Mouse (Mus musculus) kidney, embryonic 15.5 days (tissue): ENCODE results near the gene 2010111I01Rik. TPM values are rescaled to one million over a fixed set of nuclear protein-coding genes. Genes with fewer than 3 reads are reported as not detected.

ENCODE experiments used
- ATAC-seq: fragments of 200-750 bp; cut with Nextera tagmentation; replicated peaks from 2 replicates; pipeline ENCODE4 v1.8.0; 2017; ENCODE audit warnings: moderate TSS enrichment; ENCODE audit not compliant: low FRiP score
- H3K27ac ChIP-seq: fragments of 300-500 bp; sonication (generic); 2 replicates; pipeline ENCODE4 v1.5.1; 2015; ENCODE audit warnings: mild to moderate bottlenecking, inconsistent platforms
- H3K27me3 ChIP-seq: fragments of 300-500 bp; sonication (generic); 2 replicates; pipeline ENCODE4 v1.6.1; 2015; ENCODE audit warnings: inconsistent platforms
- H3K36me3 ChIP-seq: fragments of 300-500 bp; sonication (generic); 2 replicates; pipeline ENCODE4 v1.6.1; 2015; ENCODE audit warnings: inconsistent platforms
- H3K4me1 ChIP-seq: fragments of 300-500 bp; sonication (generic); 2 replicates; pipeline ENCODE4 v1.6.1; 2015; ENCODE audit warnings: inconsistent platforms
- H3K4me2 ChIP-seq: fragments of 300-500 bp; sonication (generic); 2 replicates; pipeline ENCODE4 v1.6.1; 2015; ENCODE audit warnings: moderate library complexity, mild to moderate bottlenecking, inconsistent platforms
- H3K4me3 ChIP-seq: fragments of 300-500 bp; sonication (generic); replicated peaks from 2 replicates; pipeline ENCODE4 v1.5.1; 2015; ENCODE audit warnings: mild to moderate bottlenecking, inconsistent platforms
- H3K9ac ChIP-seq: fragments of 300-500 bp; sonication (generic); 2 replicates; pipeline ENCODE4 v1.6.1; 2015; ENCODE audit warnings: mild to moderate bottlenecking, inconsistent platforms
- H3K9me3 ChIP-seq: fragments of 300-500 bp; sonication (generic); replicated peaks from 2 replicates; pipeline ENCODE4 v1.6.1; 2016; ENCODE audit warnings: inconsistent platforms
- WGBS: fragments of 180-500 bp; shearing (Covaris S2); methylation state at CpG from one replicate; pipeline ENCODE4 v1.1.7; 2015; ENCODE audit warnings: mixed read lengths; 5-methylcytosine and 5-hydroxymethylcytosine counted together
- polyA plus RNA-seq: library from polyadenylated mRNA; unstranded; fragments of >200 nt; fragmentation: Nextera tagmentation; extraction: Ambion mirVana; gene quantifications from 2 replicates; pipeline ENCODE4 v1.2.1, GENCODE M21; 2015

The 2010111I01Rik gene
- polyA plus RNA-seq, 1 experiment from 2014 or later = 128 TPM

GRCm38 (mm10) chr13:63032958-63033357 lies 68.3 kb downstream of the 2010111I01Rik start:
- Histone ChIP-seq H3K9ac (no peak overlapping the region), H3K4me2 (no peak overlapping the region), H3K4me3 (no peak overlapping the region), H3K36me3 (no peaks in the 10 kb centered on the region), H3K9me3 (no peaks in the 10 kb centered on the region), H3K27ac (no peak overlapping the region; the same call in 1 of the 2 replicates), H3K27me3 (no peaks in the 10 kb centered on the region), H3K4me1 (peaks cover 9% of the 10 kb centered on the region; the same call in 1 of the 2 replicates)
- ATAC-seq = no peak
- WGBS = 73% methylated on average over 8 of the region's 8 CpGs

GRCm38 (mm10) chr13:63033364-63033763 lies 68.7 kb downstream of the 2010111I01Rik start:
- no peak overlapping the region for H3K4me2 ChIP-seq
- WGBS = 94% methylated on average over 2 of the region's 2 CpGs
- no peak for ATAC-seq
- no peaks in the 10 kb centered on the region for H3K36me3 ChIP-seq
- H3K27me3 ChIP-seq = no peaks in the 10 kb centered on the region
- H3K9me3 ChIP-seq = no peaks in the 10 kb centered on the region
- peaks cover 10% of the 10 kb centered on the region; the same call in 1 of the 2 replicates for H3K4me1 ChIP-seq
- no peak overlapping the region; the same call in 1 of the 2 replicates for H3K27ac ChIP-seq
- H3K4me3 ChIP-seq = no peak overlapping the region
- no peak overlapping the region for H3K9ac ChIP-seq

- Histone ChIP-seq H3K9me3 (no peaks in the 10 kb centered on the region), H3K4me3 (no peak overlapping the region), H3K4me1 (peaks cover 19% of the 10 kb centered on the region), H3K27ac (no peak overlapping the region), H3K4me2 (no peak overlapping the region), H3K36me3 (no peaks in the 10 kb centered on the region), H3K9ac (no peak overlapping the region), H3K27me3 (no peaks in the 10 kb centered on the region)
- 73% methylated on average over 4 of the region's 4 CpGs for WGBS
- no peak for ATAC-seq
Measured at GRCm38 (mm10) chr13:63034666-63035065, 70.0 kb downstream of the 2010111I01Rik start.

GRCm38 (mm10) chr13:63037906-63038305 lies 73.2 kb downstream of the 2010111I01Rik start:
- Histone ChIP-seq H3K4me2 (no peak overlapping the region), H3K4me1 (peaks cover 14% of the 10 kb centered on the region), H3K36me3 (no peaks in the 10 kb centered on the region), H3K9ac (no peak overlapping the region), H3K4me3 (no peak overlapping the region), H3K27me3 (no peaks in the 10 kb centered on the region), H3K27ac (no peak overlapping the region), H3K9me3 (no peaks in the 10 kb centered on the region)
- no peak; the same call in 1 of the 2 replicates for ATAC-seq
- WGBS = 63% methylated on average over 10 of the region's 10 CpGs

- H3K9me3 ChIP-seq = no peaks in the 10 kb centered on the region
- H3K27ac ChIP-seq = peak overlapping the region; percentile 75
- WGBS = 81% methylated on average over 2 of the region's 2 CpGs
- H3K27me3 ChIP-seq = no peaks in the 10 kb centered on the region
- no peaks in the 10 kb centered on the region for H3K36me3 ChIP-seq
- H3K4me2 ChIP-seq = no peak overlapping the region
- no peak overlapping the region for H3K4me3 ChIP-seq
- H3K9ac ChIP-seq = no peak overlapping the region
- no peak for ATAC-seq
- H3K4me1 ChIP-seq = peaks cover 13% of the 10 kb centered on the region
Measured at GRCm38 (mm10) chr13:63038415-63038814, 73.7 kb downstream of the 2010111I01Rik start.

GRCm38 (mm10) chr13:63038871-63039270 lies 74.2 kb downstream of the 2010111I01Rik start:
- 39% methylated on average over 1 of the region's 1 CpGs for WGBS
- H3K4me1 ChIP-seq = peaks cover 13% of the 10 kb centered on the region
- 0 out of 2 replicates have a peak, but pooled peaks have one; percentile 56 for ATAC-seq

GRCm38 (mm10) chr13:63039326-63039725 lies 74.6 kb downstream of the 2010111I01Rik start:
- Histone ChIP-seq H3K27me3 (no peaks in the 10 kb centered on the region), H3K4me2 (no peak overlapping the region), H3K9me3 (no peaks in the 10 kb centered on the region), H3K4me3 (no peak overlapping the region), H3K27ac (peak overlapping the region; percentile 68), H3K4me1 (peaks cover 13% of the 10 kb centered on the region), H3K9ac (no peak overlapping the region), H3K36me3 (no peaks in the 10 kb centered on the region)
- ATAC-seq = peak; percentile 64; the same call in 1 of the 2 replicates
- WGBS = 18% methylated on average over 6 of the region's 6 CpGs

More at GRCm38 (mm10) chr13:63038871-63039270, 74.2 kb downstream of the 2010111I01Rik start:
- H3K9ac ChIP-seq = no peak overlapping the region
- H3K36me3 ChIP-seq = no peaks in the 10 kb centered on the region
- no peaks in the 10 kb centered on the region for H3K9me3 ChIP-seq
- no peaks in the 10 kb centered on the region for H3K27me3 ChIP-seq
- peak overlapping the region; percentile 75 for H3K27ac ChIP-seq
- H3K4me3 ChIP-seq = no peak overlapping the region
- H3K4me2 ChIP-seq = no peak overlapping the region

GRCm38 (mm10) chr13:63039848-63040247 lies 75.2 kb downstream of the 2010111I01Rik start:
- no peak overlapping the region for H3K4me2 ChIP-seq

GRCm38 (mm10) chr13:63045504-63046205 lies 81.0 kb downstream of the 2010111I01Rik start:
- Histone ChIP-seq H3K4me1 (peaks cover 11% of the 10 kb centered on the region), H3K27ac (0 out of 2 replicates have a peak overlapping the region, but pooled peaks have one; percentile 14), H3K36me3 (no peaks in the 10 kb centered on the region), H3K9ac (no peak overlapping the region), H3K4me3 (no peak overlapping the region), H3K4me2 (no peak overlapping the region), H3K27me3 (no peaks in the 10 kb centered on the region), H3K9me3 (no peaks in the 10 kb centered on the region)
- 69% methylated on average over 2 of the region's 2 CpGs for WGBS
- no peak for ATAC-seq

More at GRCm38 (mm10) chr13:63039848-63040247, 75.2 kb downstream of the 2010111I01Rik start:
- Histone ChIP-seq H3K4me3 (no peak overlapping the region), H3K4me1 (peaks cover 13% of the 10 kb centered on the region), H3K27ac (peak overlapping the region; percentile 68), H3K9ac (no peak overlapping the region), H3K27me3 (no peaks in the 10 kb centered on the region), H3K36me3 (no peaks in the 10 kb centered on the region), H3K9me3 (no peaks in the 10 kb centered on the region)
- 66% methylated on average over 2 of the region's 2 CpGs for WGBS
- no peak for ATAC-seq

- Histone ChIP-seq H3K27ac (0 out of 2 replicates have a peak overlapping the region, but pooled peaks have one; percentile 14), H3K4me3 (no peak overlapping the region)
Measured at GRCm38 (mm10) chr13:63046206-63047020, 81.7 kb downstream of the 2010111I01Rik start.

GRCm38 (mm10) chr13:63063706-63064105 lies 99.0 kb downstream of the 2010111I01Rik start:
- no peak overlapping the region for H3K9ac ChIP-seq
- no peaks in the 10 kb centered on the region for H3K4me1 ChIP-seq
- no peak for ATAC-seq
- H3K27me3 ChIP-seq = no peaks in the 10 kb centered on the region
- no peak overlapping the region for H3K4me3 ChIP-seq
- no peak overlapping the region for H3K27ac ChIP-seq
- 84% methylated on average over 1 of the region's 1 CpGs for WGBS
- no peak overlapping the region for H3K4me2 ChIP-seq
- H3K36me3 ChIP-seq = no peaks in the 10 kb centered on the region
- no peaks in the 10 kb centered on the region for H3K9me3 ChIP-seq

More at GRCm38 (mm10) chr13:63046206-63047020, 81.7 kb downstream of the 2010111I01Rik start:
- Histone ChIP-seq H3K4me1 (peaks cover 11% of the 10 kb centered on the region), H3K9ac (no peak overlapping the region), H3K9me3 (no peaks in the 10 kb centered on the region), H3K27me3 (no peaks in the 10 kb centered on the region), H3K36me3 (no peaks in the 10 kb centered on the region), H3K4me2 (no peak overlapping the region)
- peak; percentile 91 for ATAC-seq
- whole genome bisulfite sequencing = 42% methylated on average over 7 of the region's 7 CpGs

GRCm38 (mm10) chr13:63066607-63067006 lies 101.9 kb downstream of the 2010111I01Rik start:
- Histone ChIP-seq H3K4me3 (no peak overlapping the region), H3K4me2 (no peak overlapping the region), H3K9me3 (no peaks in the 10 kb centered on the region), H3K4me1 (no peaks in the 10 kb centered on the region), H3K27me3 (no peaks in the 10 kb centered on the region), H3K27ac (no peak overlapping the region), H3K36me3 (no peaks in the 10 kb centered on the region), H3K9ac (no peak overlapping the region)
- 68% methylated on average over 1 of the region's 1 CpGs for WGBS
- ATAC-seq = no peak
